Mouse (Mus musculus) right cerebral cortex, postnatal 25 days (tissue): ENCODE data around the gene Mospd3.
A peak's percentile ranks its signal among the peaks of the same experiment; 100 is the strongest.

ENCODE experiments used
- DNase-seq: peaks from one replicate; pipeline ENCODE4 v3.0.0; 2022

Gene Mospd3

DNA sequence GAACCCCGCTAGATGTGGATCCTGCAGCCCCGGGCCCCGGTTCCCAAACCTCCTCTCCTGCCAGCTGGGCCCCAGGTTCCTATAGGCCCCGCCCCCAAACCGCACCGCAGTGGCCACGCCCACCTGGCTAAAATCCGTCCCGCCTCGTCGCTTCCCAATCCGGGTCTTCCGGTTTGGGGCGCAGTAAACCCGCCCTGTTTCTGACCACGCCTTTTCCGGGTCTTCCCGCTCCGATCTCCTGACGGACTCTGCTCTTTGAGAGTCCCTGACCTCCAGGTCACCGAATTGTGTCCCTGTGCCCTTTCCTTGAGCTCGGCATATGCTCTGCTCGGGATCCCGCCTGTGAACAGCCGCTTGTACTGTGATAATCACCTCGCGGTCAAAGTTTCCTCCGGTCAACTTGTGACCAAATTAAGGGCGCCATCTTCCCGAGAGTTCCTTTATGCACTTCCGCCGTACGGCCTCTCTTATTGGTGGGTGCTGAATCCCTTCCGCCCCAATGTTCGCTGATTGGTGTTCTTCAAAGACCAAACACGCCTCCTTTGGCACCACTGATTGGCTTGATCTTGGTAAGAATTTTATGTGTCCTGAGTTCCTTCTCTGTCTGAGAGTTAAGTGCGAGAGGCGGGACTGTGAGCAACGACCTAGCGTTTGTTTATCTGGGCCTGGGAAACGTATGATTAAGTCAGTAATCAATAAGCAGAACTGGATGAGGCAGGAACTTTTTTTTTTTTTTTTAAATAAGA lies at the start of gene Mospd3:
Gene Mospd3, minus strand, starts transcription at position 440 of the 746 bp plus-strand sequence.
- DNase-seq: peak; percentile 95

DNA sequence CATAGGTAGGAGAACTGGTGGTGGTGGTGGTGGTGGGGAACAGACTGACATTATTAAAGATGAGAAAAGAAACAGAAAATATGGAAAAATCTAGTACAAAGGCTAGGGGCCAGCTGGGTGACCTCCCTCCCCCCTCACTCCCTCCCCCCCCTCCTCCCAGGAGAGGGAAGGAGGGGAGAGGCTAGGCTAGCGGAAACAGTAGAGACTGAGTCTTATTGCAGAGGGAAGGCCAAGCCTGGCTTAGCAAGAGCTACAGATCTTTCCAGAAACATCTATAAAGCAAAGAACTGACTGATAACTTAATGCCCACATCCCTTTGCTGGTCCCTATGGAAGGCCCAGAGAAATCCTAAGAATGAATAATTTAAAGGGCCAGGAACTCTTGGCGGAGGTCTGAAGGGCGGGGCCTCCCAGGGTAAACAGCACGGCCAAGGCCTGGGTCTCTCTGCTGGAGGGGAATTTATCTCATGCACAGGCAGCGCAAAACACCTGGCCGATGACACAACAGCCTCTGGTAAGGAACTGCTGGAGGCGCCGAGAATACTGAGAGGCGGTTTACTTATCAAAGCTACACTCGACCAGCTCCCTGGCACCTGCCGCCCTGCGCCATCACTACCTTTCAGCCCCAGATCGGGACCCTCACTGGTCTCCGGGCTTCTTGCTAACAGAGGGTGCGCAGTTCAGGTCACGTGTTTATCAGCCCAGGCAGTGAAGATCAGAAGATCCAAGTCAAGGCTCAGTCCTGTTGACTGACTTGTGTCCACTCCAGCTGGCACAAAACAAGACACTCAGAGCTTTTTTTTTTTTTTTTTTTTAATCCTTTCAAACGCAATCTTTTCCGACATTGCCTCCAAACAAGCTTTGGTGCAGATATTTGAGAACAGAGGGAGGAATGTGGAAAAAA lies 49.1 kb upstream of the Mospd3 start:
- no peak for DNase-seq

DNA sequence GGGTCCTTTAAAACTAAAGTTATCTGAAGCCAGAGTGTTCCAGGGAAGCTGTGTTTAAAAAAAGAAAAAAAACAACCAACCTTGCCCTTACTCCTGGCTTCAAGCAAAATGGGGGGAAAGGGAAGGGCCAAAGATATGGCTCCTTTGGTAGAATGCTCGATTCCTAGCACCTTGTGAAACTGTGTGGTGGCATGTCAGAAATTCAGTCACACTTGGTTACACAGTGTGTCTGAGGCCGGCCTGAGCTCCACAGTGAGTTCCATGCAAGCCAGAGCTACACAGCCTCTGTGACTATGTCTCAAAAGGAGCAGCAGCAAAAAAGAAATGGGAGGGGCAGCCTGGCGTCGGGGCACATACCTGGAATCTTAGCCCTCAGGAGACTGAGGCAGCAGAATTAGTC lies 48.4 kb upstream of the Mospd3 start:
- no peak for DNase-seq

DNA sequence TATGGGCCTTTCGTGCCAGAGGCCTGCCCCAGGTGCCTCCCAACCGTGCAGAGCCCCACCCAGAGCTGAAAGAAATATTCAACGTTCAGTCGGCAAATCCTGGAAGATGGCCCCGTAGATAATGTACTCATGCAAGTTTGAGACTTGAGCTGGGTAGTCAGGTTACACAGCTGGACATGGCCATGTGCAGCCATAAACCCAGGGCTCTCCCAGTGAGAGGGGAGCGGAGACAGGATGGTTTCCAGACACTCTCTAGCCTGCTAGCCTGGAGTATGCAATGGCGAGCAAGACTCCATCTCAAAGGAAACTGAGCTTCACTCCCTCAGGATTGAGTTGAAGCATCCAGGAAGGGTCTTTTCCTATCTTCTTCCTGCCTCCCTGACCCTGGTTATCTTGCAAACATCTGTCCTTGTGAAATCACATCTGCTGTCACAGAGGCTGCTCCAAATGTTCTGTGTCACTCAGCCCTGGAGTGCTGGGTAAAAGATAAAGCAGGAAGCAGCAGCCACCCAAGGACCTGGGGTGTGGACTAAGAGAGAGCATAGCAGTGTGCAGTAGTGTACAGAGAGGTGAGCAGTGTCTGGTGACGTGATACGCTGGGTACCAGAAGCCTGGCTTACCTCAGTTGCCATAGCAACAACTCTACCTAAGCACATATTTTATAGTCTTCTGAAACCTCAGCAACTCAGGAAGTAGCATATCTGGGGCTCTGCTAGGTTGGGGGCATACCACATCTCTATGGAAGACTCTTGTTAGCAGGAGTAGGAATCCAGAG lies 47.2 kb upstream of the Mospd3 start:
- no peak for DNase-seq

DNA sequence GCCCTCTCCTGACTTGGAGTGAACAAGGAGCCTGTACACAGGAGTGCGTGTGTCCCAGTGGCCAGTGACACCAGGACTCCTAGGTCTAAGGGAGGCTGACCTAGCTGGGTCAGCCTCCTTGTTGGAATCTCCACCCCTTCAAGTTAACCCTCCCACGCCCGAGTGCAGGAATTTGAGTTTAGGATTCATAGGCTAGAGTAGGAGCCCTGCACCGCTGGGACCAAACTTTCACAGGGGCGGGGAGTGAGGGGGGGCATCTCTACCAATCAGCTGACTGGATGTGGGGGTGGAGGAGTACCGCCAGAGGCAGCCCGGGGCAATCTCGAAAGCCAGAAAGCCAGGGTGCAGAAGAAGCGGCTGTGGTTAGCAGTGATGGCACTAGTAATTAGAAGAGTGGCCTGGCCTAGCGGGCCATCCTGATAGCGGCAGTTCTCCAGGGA lies 44.8 kb upstream of the Mospd3 start, which contains the start of gene Irs3:
Gene Irs3, minus strand, starts transcription at position 63 of the 440 bp plus-strand sequence.
- no peak for DNase-seq

DNA sequence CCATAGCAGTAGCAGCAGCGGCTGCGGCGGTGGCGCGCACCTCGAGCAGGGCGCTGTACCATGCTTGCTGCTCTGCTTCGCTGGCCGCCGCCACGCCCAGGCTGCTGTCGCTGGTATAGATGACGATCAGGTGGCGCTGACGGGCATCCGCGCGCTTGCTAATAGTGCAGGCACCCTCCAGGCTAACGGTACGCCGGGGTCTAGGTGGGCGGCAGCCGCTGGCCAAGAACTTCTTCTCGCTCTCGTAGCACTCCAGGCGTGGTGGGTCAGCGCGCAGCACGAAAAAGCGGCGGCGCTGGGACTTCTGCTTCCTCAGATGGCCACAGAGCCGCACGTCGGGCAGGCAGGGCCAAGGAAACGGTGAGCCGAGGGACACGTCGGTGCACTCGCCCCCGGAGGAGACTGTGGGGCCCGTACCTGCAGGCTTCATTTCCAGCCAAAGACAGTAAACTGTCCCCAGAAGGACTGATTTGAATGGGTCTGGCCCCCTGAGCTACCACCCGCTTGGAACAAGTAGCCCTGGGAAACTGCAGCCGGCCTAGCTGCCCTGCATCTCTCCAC lies 44.3 kb upstream of the Mospd3 start:
- no peak for DNase-seq

DNA sequence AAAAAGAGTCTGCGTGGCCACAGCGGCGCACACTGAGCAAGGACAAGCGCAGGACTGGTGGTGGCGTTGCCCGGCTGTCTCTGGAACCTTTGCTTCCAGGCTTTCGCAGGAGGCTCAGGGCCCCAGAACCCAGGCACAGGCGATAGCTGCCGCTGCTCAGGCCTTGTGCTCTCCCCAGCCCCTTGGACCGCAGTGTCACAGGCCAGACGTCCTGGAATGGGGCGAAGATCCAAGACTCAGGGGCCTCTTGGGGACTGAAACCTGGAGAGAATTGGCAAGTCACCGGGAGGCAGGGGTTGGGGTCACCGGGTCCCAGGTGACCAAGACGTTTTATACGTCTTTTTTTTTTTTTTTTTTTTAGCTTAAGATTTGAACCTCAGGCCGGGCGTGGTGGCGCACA lies 43.6 kb upstream of the Mospd3 start:
- DNase-seq: no peak

DNA sequence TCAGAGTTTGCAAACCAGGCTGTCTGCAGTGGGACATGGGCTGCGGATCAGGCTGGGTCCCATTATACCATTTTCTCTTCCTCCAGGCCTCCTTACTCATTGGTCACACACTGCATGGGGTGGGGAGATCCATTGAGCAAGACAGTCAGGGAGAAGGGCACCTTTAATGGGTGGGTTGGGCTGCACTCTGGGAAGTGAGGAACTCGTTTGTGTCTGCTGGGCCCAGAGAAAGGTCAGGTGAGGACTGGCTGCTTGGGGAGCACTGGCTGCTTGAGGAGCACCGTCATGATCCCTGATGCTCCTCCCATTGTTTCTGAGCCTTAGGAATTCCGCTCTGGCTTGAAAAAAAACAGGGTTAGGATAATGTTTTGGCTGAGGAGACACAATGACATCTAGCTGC lies 42.0 kb upstream of the Mospd3 start:
- DNase-seq: no peak

DNA sequence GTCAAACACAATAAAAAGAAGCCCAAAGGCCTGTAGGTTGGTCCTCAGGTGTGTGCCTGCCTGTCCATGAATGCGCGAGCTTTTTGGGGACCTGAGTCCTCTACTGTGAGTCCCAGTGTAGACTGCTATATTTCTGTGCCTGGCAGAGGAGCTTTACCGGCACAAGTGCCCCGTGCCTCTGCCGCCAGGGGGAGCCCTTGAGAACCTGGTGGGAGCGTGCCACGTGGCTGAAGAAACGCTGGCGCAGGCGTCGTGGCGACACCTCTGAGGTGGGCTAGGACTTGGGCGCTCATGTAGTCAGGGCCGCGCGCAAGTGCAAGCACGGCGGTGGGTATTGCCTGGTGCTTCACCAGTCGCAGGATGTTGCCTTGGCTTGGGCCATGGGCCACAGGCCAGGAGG lies 40.2 kb upstream of the Mospd3 start, which contains the start of gene Sap25:
Gene Sap25, plus strand, starts transcription at position 281 of the 400 bp plus-strand sequence.
- DNase-seq: no peak

DNA sequence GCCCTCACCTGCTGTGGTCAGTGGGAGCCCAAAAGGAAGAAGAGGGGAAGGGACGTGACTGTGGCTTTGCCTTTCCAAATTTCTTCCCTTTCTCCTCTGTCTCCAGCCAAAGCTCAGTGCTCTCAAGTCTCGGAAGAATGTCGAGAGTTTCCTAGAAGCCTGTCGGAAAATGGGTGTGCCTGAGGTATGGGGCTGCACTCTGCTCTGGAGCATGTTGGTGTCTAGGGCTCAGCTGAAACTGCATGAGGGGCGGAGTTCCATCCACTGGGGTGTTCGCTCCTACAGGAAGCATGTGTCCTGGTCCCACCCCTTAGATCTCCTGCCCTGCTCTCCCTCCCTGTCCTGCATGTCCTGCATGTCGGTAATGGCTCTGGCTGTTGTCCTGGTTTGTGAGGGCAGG lies 38.6 kb upstream of the Mospd3 start:
- no peak for DNase-seq

DNA sequence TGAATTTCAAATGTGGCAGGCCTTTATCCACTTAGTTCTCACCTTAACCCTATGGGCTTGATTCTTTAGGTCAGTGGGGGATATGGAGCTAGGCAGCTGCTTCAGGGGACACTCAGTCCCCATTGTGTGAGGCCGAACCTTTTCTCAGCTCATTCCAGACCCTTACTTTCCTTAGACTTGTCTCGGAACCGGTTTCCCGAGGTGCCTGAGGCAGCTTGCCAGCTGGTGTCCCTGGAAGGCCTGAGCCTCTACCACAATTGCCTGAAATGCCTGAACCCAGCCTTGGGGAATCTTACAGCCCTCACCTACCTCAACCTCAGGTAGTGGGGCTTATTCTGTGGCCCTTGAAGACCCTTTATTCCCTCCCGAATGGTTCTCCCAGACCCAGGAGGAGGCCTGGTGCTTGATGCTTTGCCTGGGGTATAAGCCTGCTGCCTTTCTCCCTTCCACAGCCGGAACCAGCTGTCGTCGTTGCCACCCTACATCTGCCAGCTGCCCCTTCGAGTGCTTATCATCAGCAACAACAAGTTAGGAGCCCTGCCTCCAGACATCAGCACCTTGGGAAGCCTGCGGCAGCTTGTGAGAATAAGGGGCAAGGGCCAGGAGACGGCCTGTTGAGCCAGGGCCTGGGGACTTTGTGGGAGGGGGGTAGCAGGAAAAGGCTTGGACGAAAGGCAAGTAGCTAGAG lies 32.7 kb upstream of the Mospd3 start:
- DNase-seq: no peak

DNA sequence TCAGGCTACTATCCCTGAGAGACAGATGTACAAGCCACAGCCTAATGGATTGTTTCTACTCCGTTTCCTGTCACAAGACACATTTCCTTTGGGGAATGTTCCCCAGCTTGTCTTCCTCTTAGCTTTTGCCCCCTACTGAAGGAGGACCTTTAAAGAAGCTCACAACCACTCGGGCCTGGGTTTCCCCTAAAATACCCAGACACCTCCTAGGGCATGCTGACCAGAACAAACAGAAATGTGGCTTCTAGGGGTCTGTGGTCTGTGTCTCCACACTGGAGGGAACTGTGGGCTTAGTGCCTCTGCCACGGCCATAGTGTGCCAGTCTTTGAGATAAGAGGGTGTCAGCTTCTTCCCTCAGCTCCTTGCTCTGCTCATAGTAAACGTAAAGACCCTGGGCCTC lies 30.7 kb upstream of the Mospd3 start:
- no peak for DNase-seq

DNA sequence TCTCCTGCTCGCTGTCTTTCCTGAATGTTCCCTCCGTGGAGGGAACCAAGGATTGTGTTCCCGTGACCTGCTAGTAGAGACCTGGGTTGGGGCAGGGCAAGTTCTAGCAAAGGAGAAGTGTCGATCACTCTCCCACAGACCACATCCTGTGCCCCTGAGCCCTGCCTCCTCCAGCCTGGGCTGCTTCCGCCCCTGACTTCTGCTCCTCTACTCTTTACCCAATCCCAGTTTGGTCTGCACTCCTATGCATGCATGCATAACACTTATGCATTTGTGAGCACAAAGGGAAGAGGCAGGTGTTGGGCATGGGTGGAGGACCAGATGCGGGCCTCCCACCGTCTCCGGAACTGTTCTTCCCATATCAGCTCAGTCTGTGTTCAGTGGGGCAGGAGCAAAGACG lies 30.3 kb upstream of the Mospd3 start:
- DNase-seq: peak; percentile 45

DNA sequence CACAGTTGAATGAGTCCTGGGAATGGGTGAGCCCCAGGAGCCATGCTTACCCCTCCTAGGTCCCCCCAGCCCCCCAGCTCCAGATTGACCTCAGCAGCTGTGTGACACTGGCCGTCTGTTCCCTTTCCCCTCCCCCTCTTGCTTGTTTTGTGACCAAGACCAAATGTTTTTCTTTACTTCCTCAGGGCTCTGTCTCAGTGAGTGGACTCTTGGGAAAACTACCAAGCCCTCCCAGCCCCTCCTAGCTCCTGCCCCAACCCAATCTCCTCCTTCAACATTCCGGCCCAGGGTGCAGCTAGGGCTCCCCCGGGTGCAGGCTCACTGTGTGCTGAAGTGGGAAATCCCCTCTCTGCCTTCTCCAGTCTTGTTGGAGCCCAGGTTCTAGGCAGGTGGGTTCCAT lies 29.7 kb upstream of the Mospd3 start:
- DNase-seq: no peak

DNA sequence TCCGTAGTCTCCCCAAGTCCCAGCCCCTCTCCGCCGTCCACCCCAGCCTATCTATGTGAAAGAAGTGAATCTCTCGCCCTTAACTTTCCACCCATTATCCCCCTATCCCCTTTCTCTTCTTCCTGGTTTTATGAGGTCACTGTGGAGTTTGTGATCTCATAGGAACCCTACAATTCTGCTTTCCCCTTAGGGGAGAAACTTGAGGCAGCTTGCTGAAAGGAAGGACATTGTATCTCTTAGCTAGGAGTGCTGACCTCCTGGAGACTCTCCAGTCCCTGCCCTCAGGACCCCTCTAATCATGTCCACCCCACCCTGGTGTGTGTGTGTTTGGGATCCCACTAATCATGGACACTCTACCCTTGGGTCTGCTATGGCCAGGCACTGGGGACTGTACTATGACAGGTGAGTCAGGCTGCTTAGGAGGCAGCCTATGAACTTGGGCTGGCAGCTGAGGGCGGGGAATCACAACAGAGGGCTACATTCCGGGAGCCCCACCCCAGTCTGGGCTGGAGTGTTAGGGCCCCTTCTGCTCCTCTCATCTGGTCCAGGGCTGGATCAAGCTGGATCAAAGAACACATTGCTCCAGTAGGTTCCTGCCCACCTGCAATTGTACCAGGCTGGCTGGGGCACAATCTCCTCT lies 29.2 kb upstream of the Mospd3 start:
- no peak for DNase-seq

DNA sequence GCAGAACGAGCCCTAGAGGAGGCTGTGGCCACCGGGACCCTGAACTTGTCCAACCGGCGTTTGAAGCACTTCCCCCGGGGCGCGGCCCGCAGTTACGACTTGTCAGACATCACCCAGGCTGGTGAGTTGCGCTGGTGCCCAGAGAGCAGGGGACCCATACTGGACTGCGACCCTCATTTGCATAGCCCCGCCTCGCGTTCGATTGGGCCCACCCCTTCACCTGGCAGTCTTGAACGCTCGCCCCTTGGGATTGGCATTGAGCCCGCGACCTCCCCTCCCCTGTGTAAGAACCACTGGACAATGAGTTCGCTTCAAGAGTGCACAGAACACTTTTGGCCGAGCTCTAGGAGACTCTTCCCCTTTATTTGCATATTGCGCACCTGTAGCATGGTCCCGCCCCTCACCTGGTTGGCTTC lies 28.5 kb upstream of the Mospd3 start:
- DNase-seq: no peak

DNA sequence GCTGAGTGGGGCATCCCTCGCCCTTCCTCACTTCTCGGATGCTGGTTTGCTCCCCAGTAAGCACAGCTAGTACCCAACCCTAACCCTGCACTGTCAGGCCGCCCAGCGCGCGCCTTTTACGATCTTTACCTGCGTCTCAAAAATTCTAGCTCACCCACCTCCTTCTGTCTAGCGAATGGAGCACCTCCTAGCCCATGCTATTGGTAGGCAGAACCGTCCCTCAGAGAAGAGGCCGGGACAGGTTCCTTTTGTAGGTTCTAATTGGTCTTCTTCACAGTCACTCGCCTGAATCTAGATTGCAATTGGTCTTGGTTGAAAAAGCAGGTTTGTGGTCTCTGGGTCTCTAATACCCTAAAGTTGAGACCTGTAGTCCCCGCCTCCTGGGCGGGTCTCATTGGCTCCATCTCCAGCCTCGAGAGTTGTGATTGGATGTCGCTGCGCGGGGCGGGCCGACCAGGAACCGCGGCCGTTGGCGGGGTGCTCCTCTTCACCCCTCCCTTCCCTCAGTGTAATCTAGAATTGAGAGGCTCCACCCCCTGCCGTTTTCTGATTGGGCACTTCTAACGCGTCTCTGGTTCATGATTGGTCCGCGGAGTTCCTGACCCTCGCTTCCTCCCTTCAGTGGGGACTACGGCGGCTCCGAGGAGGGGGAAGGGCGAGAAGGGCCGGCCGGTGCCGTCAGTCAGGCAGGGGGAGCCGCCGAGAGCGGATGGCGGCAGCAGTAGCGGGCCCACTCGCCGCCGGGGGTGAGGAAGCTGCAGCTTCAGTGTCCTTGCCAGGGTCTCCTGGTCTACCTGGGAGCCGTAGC lies 27.8 kb upstream of the Mospd3 start, which contains the start of the genes Fbxo24, Lrch4 and Gm20605:
Gene Fbxo24, minus strand, starts transcription at position 505 of the 808 bp plus-strand sequence.
Gene Lrch4, plus strand, starts transcription at position 624 of the 808 bp plus-strand sequence.
Gene Gm20605, plus strand, starts transcription at position 678 of the 808 bp plus-strand sequence.
- peak; percentile 99 for DNase-seq

DNA sequence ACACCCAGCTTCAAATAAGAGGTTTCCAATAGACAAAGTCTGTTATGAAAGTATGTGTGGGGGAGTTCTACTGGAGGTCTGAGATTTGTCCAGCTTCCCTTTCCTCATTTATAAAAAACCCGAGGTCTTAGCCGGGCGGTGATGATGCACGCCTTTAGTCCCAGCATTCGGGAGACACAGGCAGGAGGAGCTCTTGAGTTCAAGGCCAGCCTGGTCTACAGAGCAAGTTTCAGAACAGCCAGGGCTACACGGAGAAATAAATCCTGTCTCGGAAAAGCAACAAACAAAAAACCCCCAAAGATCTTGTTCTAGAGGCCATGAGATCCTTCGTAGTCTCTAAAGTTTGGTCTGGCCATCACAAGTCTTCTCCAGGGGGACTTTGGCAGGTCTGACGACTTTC lies 27.1 kb upstream of the Mospd3 start:
- DNase-seq: no peak

DNA sequence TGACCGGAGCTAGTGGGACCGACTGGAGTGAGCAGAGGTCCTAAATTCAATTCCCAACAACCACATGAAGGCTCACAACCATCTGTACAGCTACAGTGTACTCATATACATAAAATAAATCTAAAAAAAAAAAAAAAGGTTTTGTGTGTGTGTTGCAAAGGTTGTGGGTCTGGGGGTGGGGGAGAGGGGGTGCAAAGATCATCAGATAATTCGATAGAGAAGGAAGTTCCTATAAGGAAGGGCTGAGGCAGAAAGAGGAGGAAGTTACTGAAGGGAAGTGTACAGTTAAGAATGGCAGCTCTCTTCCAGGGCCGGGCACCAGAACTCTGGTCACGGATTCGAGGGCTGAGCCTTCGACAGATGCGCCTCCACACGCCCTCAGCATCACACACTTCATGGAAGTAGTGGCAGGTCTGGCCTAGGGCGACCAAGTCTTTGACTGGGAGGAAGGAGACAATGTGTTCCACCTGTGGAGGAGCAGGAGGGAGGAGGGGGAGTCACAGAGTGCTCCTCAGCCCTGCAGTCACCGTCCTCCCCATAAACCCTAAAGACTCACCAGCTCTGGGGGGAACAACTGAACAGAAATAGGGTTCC lies 23.2 kb upstream of the Mospd3 start:
- no peak for DNase-seq

DNA sequence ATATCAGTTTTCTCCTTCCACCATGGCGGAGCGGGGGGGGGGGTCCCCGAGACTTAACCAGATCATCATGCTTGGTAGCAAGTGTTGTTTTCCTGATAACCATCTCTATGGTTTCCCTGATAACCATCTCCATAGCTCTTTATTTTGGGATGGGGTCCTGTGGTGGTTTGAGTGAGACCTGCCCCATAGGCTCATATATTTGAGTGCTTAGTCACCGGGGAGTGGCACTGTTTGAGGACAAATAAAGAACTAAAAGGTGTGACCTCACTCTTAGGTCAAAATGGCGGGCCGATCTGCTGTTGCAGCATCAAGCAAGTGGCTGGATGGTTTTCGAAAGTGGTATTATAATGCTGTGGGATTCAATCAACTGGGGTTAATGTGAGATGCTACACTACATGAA lies 14.5 kb upstream of the Mospd3 start:
- no peak for DNase-seq
